Mouse (Mus musculus) liver, embryonic 16.5 days (tissue): Measurements from ENCODE around the gene Gmds. TPM values are rescaled to one million over a fixed set of nuclear protein-coding genes. Genes with fewer than 3 reads are reported as not detected.

Experiments
- ATAC-seq: fragments of 200-750 bp; cut with Nextera tagmentation; 2 replicates; pipeline ENCODE4 v1.8.0; 2017; ENCODE audit warnings: low read depth, mild to moderate bottlenecking, moderate number of reproducible peaks, moderate library complexity
- H3K27ac ChIP-seq: fragments of 300-500 bp; sonication (generic); 2 replicates; pipeline ENCODE4 v1.5.1; 2014; ENCODE audit warnings: mild to moderate bottlenecking, low read length
- H3K27me3 ChIP-seq: fragments of 300-500 bp; sonication (generic); 2 replicates; pipeline ENCODE4 v1.6.1; 2014; ENCODE audit warnings: low read depth, low read length, mixed read lengths; ENCODE audit not compliant: control insufficient read depth, insufficient read depth
- H3K36me3 ChIP-seq: fragments of 300-500 bp; sonication (generic); 2 replicates; pipeline ENCODE4 v1.6.1; 2014; ENCODE audit warnings: mild to moderate bottlenecking; ENCODE audit not compliant: control insufficient read depth, insufficient read depth
- H3K4me1 ChIP-seq: fragments of 300-500 bp; sonication (generic); 2 replicates; pipeline ENCODE4 v1.6.1; 2014; ENCODE audit warnings: low read depth, low read length, mixed read lengths; ENCODE audit not compliant: control insufficient read depth
- H3K4me2 ChIP-seq: fragments of 300-500 bp; sonication (generic); 2 replicates; pipeline ENCODE4 v1.6.1; 2014; ENCODE audit warnings: low read depth, low read length, mixed read lengths
- H3K4me3 ChIP-seq: fragments of 300-500 bp; sonication (generic); 2 replicates; pipeline ENCODE4 v1.5.1; 2014; ENCODE audit warnings: low read depth, mild to moderate bottlenecking, low read length
- H3K9ac ChIP-seq: fragments of 300-500 bp; sonication (generic); 2 replicates; pipeline ENCODE4 v1.6.1; 2014; ENCODE audit warnings: low read depth, low read length
- H3K9me3 ChIP-seq: fragments of 300-500 bp; sonication (generic); replicated peaks from 2 replicates; pipeline ENCODE4 v1.6.1; 2016; ENCODE audit warnings: low read length; ENCODE audit not compliant: control insufficient read depth
- WGBS: fragments of 180-500 bp; shearing (Covaris S2); extraction: QIAGEN DNeasy Blood & Tissue Kit; methylation state at CpG from one replicate; pipeline ENCODE4 v1.1.7; 2014; ENCODE audit not compliant: insufficient replicate concordance; 5-methylcytosine and 5-hydroxymethylcytosine counted together
- polyA plus RNA-seq: library from polyadenylated mRNA; unstranded; fragments of >200 nt; fragmentation: Nextera tagmentation; extraction: Ambion mirVana; gene quantifications from 2 replicates; pipeline ENCODE4 v1.2.1, GENCODE M21; 2015

Gmds gene
- polyA plus RNA-seq, 1 experiment from 2014 or later, result 6.8 TPM

- 23% methylated on average over 4 of the region's 4 CpGs for WGBS
- Histone ChIP-seq H3K27ac (no peak overlapping the region), H3K4me1 (peaks cover 10% of the 10 kb centered on the region), H3K27me3 (no peaks in the 10 kb centered on the region), H3K9me3 (no peaks in the 10 kb centered on the region), H3K4me2 (no peak overlapping the region), H3K9ac (no peak overlapping the region), H3K4me3 (no peak overlapping the region), H3K36me3 (no peaks in the 10 kb centered on the region)
- ATAC-seq, result peak; percentile 26; the same call in 1 of the 2 replicates
Measured at GRCm38 (mm10) chr13:32235046-32235445, 103.5 kb downstream of the Gmds start.

GRCm38 (mm10) chr13:32234019-32234418, 104.5 kb downstream of the Gmds start:
- no peak overlapping the region for H3K27ac ChIP-seq
- peak; percentile 97 for ATAC-seq
- no peaks in the 10 kb centered on the region for H3K27me3 ChIP-seq
- H3K9ac ChIP-seq, result no peak overlapping the region
- peak overlapping the region; percentile 35; the same call in 1 of the 2 replicates for H3K4me2 ChIP-seq
- peaks cover 10% of the 10 kb centered on the region for H3K4me1 ChIP-seq
- WGBS, result 21% methylated on average over 9 of the region's 9 CpGs
- H3K36me3 ChIP-seq, result no peaks in the 10 kb centered on the region
- H3K4me3 ChIP-seq, result no peak overlapping the region
- no peaks in the 10 kb centered on the region for H3K9me3 ChIP-seq

GRCm38 (mm10) chr13:32232391-32232790, 106.1 kb downstream of the Gmds start:
- Histone ChIP-seq H3K27ac (no peak overlapping the region), H3K36me3 (no peaks in the 10 kb centered on the region), H3K9me3 (no peaks in the 10 kb centered on the region), H3K4me2 (no peak overlapping the region), H3K9ac (no peak overlapping the region), H3K4me3 (no peak overlapping the region), H3K27me3 (no peaks in the 10 kb centered on the region), H3K4me1 (peaks cover 10% of the 10 kb centered on the region)
- ATAC-seq, result no peak
- WGBS, result 76% methylated on average over 5 of the region's 5 CpGs

GRCm38 (mm10) chr13:32231956-32232355, 106.6 kb downstream of the Gmds start:
- no peaks in the 10 kb centered on the region for H3K27me3 ChIP-seq

GRCm38 (mm10) chr13:32227874-32228562, 110.5 kb downstream of the Gmds start:
- Histone ChIP-seq H3K9me3 (no peaks in the 10 kb centered on the region), H3K27ac (no peak overlapping the region)
- 50% methylated on average over 6 of the region's 6 CpGs for WGBS

More at GRCm38 (mm10) chr13:32231956-32232355, 106.6 kb downstream of the Gmds start:
- Histone ChIP-seq H3K4me2 (no peak overlapping the region), H3K36me3 (no peaks in the 10 kb centered on the region), H3K27ac (no peak overlapping the region), H3K9ac (no peak overlapping the region), H3K4me3 (no peak overlapping the region), H3K4me1 (peaks cover 10% of the 10 kb centered on the region), H3K9me3 (no peaks in the 10 kb centered on the region)
- ATAC-seq, result no peak
- WGBS, result 70% methylated on average over 5 of the region's 5 CpGs

GRCm38 (mm10) chr13:32217647-32218046, 120.9 kb downstream of the Gmds start:
- 18% methylated on average over 2 of the region's 2 CpGs for WGBS
- Histone ChIP-seq H3K36me3 (no peaks in the 10 kb centered on the region), H3K9ac (no peak overlapping the region), H3K27ac (no peak overlapping the region), H3K27me3 (no peaks in the 10 kb centered on the region), H3K4me1 (no peaks in the 10 kb centered on the region), H3K9me3 (no peaks in the 10 kb centered on the region), H3K4me2 (no peak overlapping the region), H3K4me3 (no peak overlapping the region)
- no peak for ATAC-seq

More at GRCm38 (mm10) chr13:32227874-32228562, 110.5 kb downstream of the Gmds start:
- Histone ChIP-seq H3K9ac (no peak overlapping the region), H3K4me1 (no peaks in the 10 kb centered on the region; the same call in 1 of the 2 replicates), H3K4me3 (no peak overlapping the region), H3K36me3 (no peaks in the 10 kb centered on the region), H3K27me3 (no peaks in the 10 kb centered on the region), H3K4me2 (no peak overlapping the region)
- no peak for ATAC-seq

GRCm38 (mm10) chr13:32213702-32214452, 124.7 kb downstream of the Gmds start:
- no peak for ATAC-seq
- Histone ChIP-seq H3K4me1 (no peaks in the 10 kb centered on the region), H3K4me2 (no peak overlapping the region), H3K36me3 (no peaks in the 10 kb centered on the region), H3K27ac (no peak overlapping the region), H3K4me3 (no peak overlapping the region), H3K9me3 (no peaks in the 10 kb centered on the region), H3K9ac (no peak overlapping the region), H3K27me3 (no peaks in the 10 kb centered on the region)
- 47% methylated on average over 9 of the region's 9 CpGs for WGBS

GRCm38 (mm10) chr13:32212125-32212524, 126.4 kb downstream of the Gmds start:
- no peaks in the 10 kb centered on the region for H3K9me3 ChIP-seq
- no peak overlapping the region for H3K4me3 ChIP-seq
- 37% methylated on average over 2 of the region's 2 CpGs for WGBS
- H3K9ac ChIP-seq, result no peak overlapping the region
- no peaks in the 10 kb centered on the region for H3K4me1 ChIP-seq
- ATAC-seq, result no peak
- H3K27me3 ChIP-seq, result no peaks in the 10 kb centered on the region
- no peak overlapping the region for H3K4me2 ChIP-seq
- H3K27ac ChIP-seq, result no peak overlapping the region
- no peaks in the 10 kb centered on the region for H3K36me3 ChIP-seq
